Mouse (Mus musculus): ENCODE measurements at regions not wholly inside any gene's neighbourhood (a gene's known extent, or its start where the extent isn't known, plus 50 kb on each side); places are given as distances from the start of the nearest gene placed in this dataset.

- Histone ChIP-seq H3K27ac (ENCODE audit: insufficient read depth, low read length) (no peak overlapping the region), H3K4me1 (ENCODE audit: control insufficient read depth, insufficient read depth, low read length) (no peaks in the 10 kb centered on the region)
Measured at GRCm38 (mm10) chr6:126327187-126327586, 160.5 kb upstream of the Ntf3 start.

DNA sequence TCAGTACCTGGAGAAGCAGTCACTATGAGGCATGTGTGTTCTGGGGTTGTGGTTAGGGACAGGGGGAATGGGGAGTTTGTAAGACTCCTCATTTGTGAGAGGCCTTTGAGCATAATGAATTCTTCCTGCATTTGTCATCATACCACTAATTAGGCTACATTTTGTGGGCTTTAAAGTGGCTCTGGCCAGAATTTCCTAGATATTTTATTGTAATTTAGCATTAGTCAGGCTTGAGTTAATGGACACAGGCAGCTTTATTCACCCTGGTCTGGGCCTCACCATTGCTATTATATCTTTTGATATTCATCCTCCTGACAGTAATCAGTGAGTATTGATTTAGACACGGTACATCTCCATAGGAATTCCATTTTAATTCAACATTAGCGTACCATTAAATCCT, 151.8 kb upstream of the Ntf3 start:
- Histone ChIP-seq H3K4me3 (ENCODE audit: insufficient read depth, low read length) (no peak overlapping the region), H3K4me1 (ENCODE audit: control insufficient read depth, insufficient read depth, low read length) (no peaks in the 10 kb centered on the region), H3K27ac (ENCODE audit: insufficient read depth, low read length) (no peak overlapping the region)
- TF ChIP-seq POLR2A (IDR thresholded peaks at IDR 0.05; ENCODE audit: extremely low read depth, insufficient read depth, low read length) (no peak), CTCF (IDR thresholded peaks at IDR 0.05; ENCODE audit: extremely low read depth, insufficient read depth, low read length) (no peak)

More at GRCm38 (mm10) chr6:126327187-126327586, 160.5 kb upstream of the Ntf3 start:
- no peak overlapping the region for H3K4me3 ChIP-seq (ENCODE audit: insufficient read depth, low read length)
- no peak for TF ChIP-seq POLR2A (IDR thresholded peaks at IDR 0.05; ENCODE audit: extremely low read depth, insufficient read depth, low read length)
- TF ChIP-seq CTCF (IDR thresholded peaks at IDR 0.05; ENCODE audit: extremely low read depth, insufficient read depth, low read length), result no peak

- H3K4me3 ChIP-seq (ENCODE audit: insufficient read depth, low read length), result no peak overlapping the region
- H3K4me1 ChIP-seq (ENCODE audit: control insufficient read depth, insufficient read depth, low read length), result no peaks in the 10 kb centered on the region
- no peak for TF ChIP-seq POLR2A (IDR thresholded peaks at IDR 0.05; ENCODE audit: extremely low read depth, insufficient read depth, low read length)
- TF ChIP-seq CTCF (IDR thresholded peaks at IDR 0.05; ENCODE audit: extremely low read depth, insufficient read depth, low read length), result no peak
- H3K27ac ChIP-seq (ENCODE audit: insufficient read depth, low read length), result no peak overlapping the region
Measured at GRCm38 (mm10) chr6:126310786-126311480, 144.2 kb upstream of the Ntf3 start.

DNA sequence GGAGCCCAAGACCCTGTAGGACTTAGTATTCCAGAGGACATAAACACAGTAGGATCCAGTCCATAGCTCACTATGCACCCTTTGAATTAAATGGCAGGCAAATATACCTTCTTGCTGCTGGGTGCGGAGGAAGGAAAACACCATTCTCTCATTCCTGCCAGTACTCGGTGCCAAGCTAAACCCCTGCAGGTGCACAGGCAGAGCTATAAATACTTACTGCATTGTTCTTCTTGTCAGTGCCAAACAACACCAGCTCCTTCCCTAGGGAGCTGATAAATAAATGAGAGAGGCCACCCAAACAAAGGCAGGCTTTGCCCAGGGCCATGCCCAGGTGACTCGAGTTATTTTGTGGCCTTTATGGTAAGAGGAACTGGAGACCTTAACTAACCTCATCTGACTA, 136.4 kb upstream of the Ntf3 start:
- no peaks in the 10 kb centered on the region; the same call in 1 of the 2 replicates for H3K4me1 ChIP-seq (ENCODE audit: control insufficient read depth, insufficient read depth, low read length)
- H3K4me3 ChIP-seq (ENCODE audit: insufficient read depth, low read length), result no peak overlapping the region
- TF ChIP-seq POLR2A (IDR thresholded peaks at IDR 0.05; ENCODE audit: extremely low read depth, insufficient read depth, low read length) (no peak), CTCF (IDR thresholded peaks at IDR 0.05; ENCODE audit: extremely low read depth, insufficient read depth, low read length) (no peak)
- no peak overlapping the region for H3K27ac ChIP-seq (ENCODE audit: insufficient read depth, low read length)

DNA sequence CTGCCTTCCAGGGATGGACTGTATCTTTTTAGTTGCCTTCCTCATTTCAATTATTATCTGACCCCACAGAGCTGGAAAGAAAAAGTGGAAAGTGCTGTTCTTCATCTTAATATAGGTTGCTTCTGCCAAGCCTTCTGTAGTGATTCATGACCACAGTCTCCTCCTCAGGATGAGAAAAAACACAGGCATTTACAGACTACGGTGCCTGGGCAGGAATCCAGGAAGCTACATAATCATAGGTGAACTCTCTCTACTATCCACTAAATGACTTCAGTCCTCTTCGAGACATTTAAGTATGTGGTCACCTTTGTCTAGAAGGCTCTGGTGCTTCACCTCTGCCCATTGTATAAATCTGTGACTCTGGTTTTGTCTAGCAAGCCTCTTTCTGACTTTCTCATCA, 124.9 kb upstream of the Ntf3 start:
- Histone ChIP-seq H3K4me3 (ENCODE audit: insufficient read depth, low read length) (no peak overlapping the region), H3K27ac (ENCODE audit: insufficient read depth, low read length) (no peak overlapping the region), H3K4me1 (ENCODE audit: control insufficient read depth, insufficient read depth, low read length) (no peaks in the 10 kb centered on the region)
- TF ChIP-seq CTCF (IDR thresholded peaks at IDR 0.05; ENCODE audit: extremely low read depth, insufficient read depth, low read length) (no peak), POLR2A (IDR thresholded peaks at IDR 0.05; ENCODE audit: extremely low read depth, insufficient read depth, low read length) (no peak)

- no peak for TF ChIP-seq CTCF (IDR thresholded peaks at IDR 0.05; ENCODE audit: extremely low read depth, insufficient read depth, low read length)
- TF ChIP-seq POLR2A (IDR thresholded peaks at IDR 0.05; ENCODE audit: extremely low read depth, insufficient read depth, low read length), result no peak
- Histone ChIP-seq H3K4me1 (ENCODE audit: control insufficient read depth, insufficient read depth, low read length) (no peaks in the 10 kb centered on the region), H3K27ac (ENCODE audit: insufficient read depth, low read length) (no peak overlapping the region), H3K4me3 (ENCODE audit: insufficient read depth, low read length) (no peak overlapping the region)
Measured at GRCm38 (mm10) chr6:126287166-126287565, 120.5 kb upstream of the Ntf3 start.

DNA sequence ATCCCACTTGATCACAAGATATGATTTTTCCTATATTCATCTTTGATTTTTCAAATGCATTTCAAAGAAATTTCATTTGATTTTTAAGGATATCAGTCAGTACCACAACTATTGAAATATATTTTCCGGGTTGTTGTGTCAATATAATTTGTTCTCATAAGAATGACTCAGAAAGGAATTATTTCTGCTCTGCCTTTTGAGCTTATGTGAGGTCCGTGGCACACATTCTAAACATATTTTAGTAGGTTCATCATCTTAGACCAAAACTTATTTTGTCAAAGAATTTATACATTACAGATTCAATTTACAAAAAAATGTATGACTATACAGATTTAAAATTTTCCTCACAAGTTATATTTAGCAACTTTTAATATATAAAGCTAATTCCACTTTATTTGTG, 119.5 kb upstream of the Ntf3 start:
- Histone ChIP-seq H3K4me3 (ENCODE audit: insufficient read depth, low read length) (no peak overlapping the region), H3K4me1 (ENCODE audit: control insufficient read depth, insufficient read depth, low read length) (no peaks in the 10 kb centered on the region), H3K27ac (ENCODE audit: insufficient read depth, low read length) (no peak overlapping the region)
- TF ChIP-seq CTCF (IDR thresholded peaks at IDR 0.05; ENCODE audit: extremely low read depth, insufficient read depth, low read length) (no peak), POLR2A (IDR thresholded peaks at IDR 0.05; ENCODE audit: extremely low read depth, insufficient read depth, low read length) (no peak)

GRCm38 (mm10) chr6:126284409-126284808, 117.7 kb upstream of the Ntf3 start:
- Histone ChIP-seq H3K4me3 (ENCODE audit: insufficient read depth, low read length) (no peak overlapping the region), H3K4me1 (ENCODE audit: control insufficient read depth, insufficient read depth, low read length) (no peaks in the 10 kb centered on the region), H3K27ac (ENCODE audit: insufficient read depth, low read length) (no peak overlapping the region)
- TF ChIP-seq CTCF (IDR thresholded peaks at IDR 0.05; ENCODE audit: extremely low read depth, insufficient read depth, low read length), result no peak
- no peak for TF ChIP-seq POLR2A (IDR thresholded peaks at IDR 0.05; ENCODE audit: extremely low read depth, insufficient read depth, low read length)

- Histone ChIP-seq H3K27ac (ENCODE audit: insufficient read depth, low read length) (no peak overlapping the region), H3K4me3 (ENCODE audit: insufficient read depth, low read length) (no peak overlapping the region), H3K4me1 (ENCODE audit: control insufficient read depth, insufficient read depth, low read length) (no peaks in the 10 kb centered on the region)
- no peak for TF ChIP-seq CTCF (IDR thresholded peaks at IDR 0.05; ENCODE audit: extremely low read depth, insufficient read depth, low read length)
- TF ChIP-seq POLR2A (IDR thresholded peaks at IDR 0.05; ENCODE audit: extremely low read depth, insufficient read depth, low read length), result no peak
Measured at GRCm38 (mm10) chr6:126280352-126280751, 113.6 kb upstream of the Ntf3 start.

GRCm38 (mm10) chr6:126245986-126246385, 79.3 kb upstream of the Ntf3 start:
- no peak overlapping the region for H3K4me3 ChIP-seq (ENCODE audit: insufficient read depth, low read length)
- TF ChIP-seq CTCF (IDR thresholded peaks at IDR 0.05; ENCODE audit: extremely low read depth, insufficient read depth, low read length) (no peak), POLR2A (IDR thresholded peaks at IDR 0.05; ENCODE audit: extremely low read depth, insufficient read depth, low read length) (no peak)
- H3K27ac ChIP-seq (ENCODE audit: insufficient read depth, low read length), result no peak overlapping the region
- no peaks in the 10 kb centered on the region for H3K4me1 ChIP-seq (ENCODE audit: control insufficient read depth, insufficient read depth, low read length)
